Mouse (Mus musculus) heart, embryonic 10.5 days (tissue): ENCODE results near the gene Gm28053. TPM values are rescaled to one million over a fixed set of nuclear protein-coding genes. Genes with fewer than 3 reads are reported as not detected.

Source experiments
- DNase-seq: peaks from one replicate; pipeline ENCODE4 v3.0.0-alpha.2; 2017; ENCODE audit warnings: low spot score
- H3K27ac ChIP-seq: fragments of 300-500 bp; sonication (generic); 2 replicates; pipeline ENCODE4 v1.5.1; 2016; ENCODE audit warnings: mild to moderate bottlenecking
- H3K27me3 ChIP-seq: fragments of 300-500 bp; sonication (generic); 2 replicates; pipeline ENCODE4 v1.6.1; 2016; ENCODE audit warnings: mild to moderate bottlenecking; ENCODE audit not compliant: poor library complexity, insufficient read depth, severe bottlenecking
- H3K36me3 ChIP-seq: fragments of 300-500 bp; sonication (generic); 2 replicates; pipeline ENCODE4 v1.6.1; 2016; ENCODE audit warnings: mild to moderate bottlenecking, moderate library complexity
- H3K4me1 ChIP-seq: fragments of 300-500 bp; sonication (generic); 2 replicates; pipeline ENCODE4 v1.6.1; 2016; ENCODE audit warnings: mild to moderate bottlenecking
- H3K4me3 ChIP-seq: fragments of 300-500 bp; sonication (generic); 2 replicates; pipeline ENCODE4 v1.5.1; 2016; ENCODE audit warnings: mild to moderate bottlenecking, moderate library complexity
- H3K9me3 ChIP-seq: fragments of 300-500 bp; sonication (generic); 2 replicates; pipeline ENCODE4 v1.6.1; 2016; ENCODE audit warnings: mild to moderate bottlenecking, moderate library complexity
- WGBS: fragments of 180-500 bp; shearing (Covaris S2); methylation state at CpG from one replicate; pipeline ENCODE4 v1.1.7; 2016; 5-methylcytosine and 5-hydroxymethylcytosine counted together
- polyA plus RNA-seq: library from polyadenylated mRNA; unstranded; fragments of >200 nt; fragmentation: Nextera tagmentation; extraction: Ambion mirVana; gene quantifications from 2 replicates; pipeline ENCODE4 v1.2.1, GENCODE M21; 2016

Gene Gm28053
- polyA plus RNA-seq, 1 experiment from 2014 or later: 1.9 TPM

- 91% methylated on average over 7 of the region's 7 CpGs for WGBS
Measured at GRCm38 (mm10) chr6:48763567-48764270, 45.3 kb downstream of the Gm28053 start.

GRCm38 (mm10) chr6:48764496-48764895, 46.1 kb downstream of the Gm28053 start:
- Histone ChIP-seq H3K27ac (no peak overlapping the region), H3K27me3 (no peaks in the 10 kb centered on the region), H3K36me3 (no peaks in the 10 kb centered on the region), H3K4me3 (no peak overlapping the region), H3K9me3 (no peaks in the 10 kb centered on the region), H3K4me1 (no peaks in the 10 kb centered on the region)
- DNase-seq: peak; percentile 39
- WGBS: 90% methylated on average over 10 of the region's 10 CpGs

More at GRCm38 (mm10) chr6:48763567-48764270, 45.3 kb downstream of the Gm28053 start:
- peak; percentile 47 for DNase-seq
- no peaks in the 10 kb centered on the region for H3K36me3 ChIP-seq
- no peaks in the 10 kb centered on the region for H3K9me3 ChIP-seq
- H3K4me1 ChIP-seq: no peaks in the 10 kb centered on the region
- no peak overlapping the region for H3K4me3 ChIP-seq
- H3K27me3 ChIP-seq: no peaks in the 10 kb centered on the region
- H3K27ac ChIP-seq: no peak overlapping the region

DNA sequence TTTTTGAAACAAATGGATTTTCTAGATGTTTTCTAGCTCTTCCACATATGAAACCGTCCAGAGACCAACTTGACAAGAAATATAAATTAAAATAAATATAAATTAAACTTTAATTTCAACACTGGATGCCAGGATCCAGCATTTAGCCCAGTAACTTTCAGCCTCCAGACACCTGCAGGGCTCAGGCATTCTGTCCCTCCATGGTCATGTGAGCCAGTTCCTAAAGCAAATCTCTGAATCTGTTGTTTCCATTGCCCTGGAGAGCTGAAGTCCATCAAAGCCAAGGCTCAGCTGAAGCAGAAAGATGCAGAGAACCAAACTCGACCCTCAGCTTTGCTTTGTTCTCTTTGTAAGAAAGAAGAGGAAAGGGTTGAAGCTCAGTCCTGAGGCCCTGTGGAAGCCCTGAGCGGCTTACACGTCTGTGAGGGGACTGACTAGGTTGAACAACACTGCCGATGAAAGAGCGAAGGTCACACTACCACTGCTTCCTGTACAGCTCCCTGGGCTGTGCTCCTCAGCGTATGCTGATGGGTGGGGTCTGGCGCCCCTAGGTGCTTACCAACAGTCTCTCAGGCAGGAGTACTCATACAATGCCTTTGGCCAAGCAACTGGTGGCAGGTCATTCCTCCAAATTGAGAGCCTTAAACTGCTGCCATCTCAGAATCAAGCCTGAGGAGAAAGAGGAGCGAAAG, 49.9 kb downstream of the Gm28053 start:
- no peak overlapping the region for H3K27ac ChIP-seq
- H3K4me3 ChIP-seq: no peak overlapping the region
- WGBS: 61% methylated on average over 9 of the region's 9 CpGs
- H3K4me1 ChIP-seq: no peaks in the 10 kb centered on the region
- no peak for DNase-seq
- H3K36me3 ChIP-seq: no peaks in the 10 kb centered on the region
- no peaks in the 10 kb centered on the region for H3K27me3 ChIP-seq
- no peaks in the 10 kb centered on the region for H3K9me3 ChIP-seq

DNA sequence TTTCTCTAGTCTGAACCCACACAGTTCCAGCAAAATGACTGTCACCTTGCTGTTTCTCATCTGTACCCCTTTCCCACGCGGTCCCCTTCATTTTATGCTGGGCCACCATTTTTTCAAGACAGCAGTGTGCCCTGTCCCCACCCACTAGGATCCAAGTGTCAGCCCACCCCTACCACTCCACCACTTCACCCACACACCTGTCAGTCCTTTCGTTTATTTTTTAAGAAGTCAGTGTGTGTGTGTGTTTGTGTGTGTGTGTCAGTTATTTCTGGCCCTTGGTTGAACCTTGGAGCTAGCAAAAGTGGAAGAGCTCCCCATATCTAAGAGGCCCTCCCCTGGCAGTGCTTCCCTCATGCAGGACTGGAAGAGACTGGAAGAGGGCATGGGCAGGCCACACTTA, 50.5 kb downstream of the Gm28053 start:
- H3K36me3 ChIP-seq: no peaks in the 10 kb centered on the region
- no peaks in the 10 kb centered on the region for H3K9me3 ChIP-seq
- H3K27me3 ChIP-seq: no peaks in the 10 kb centered on the region
- no peaks in the 10 kb centered on the region for H3K4me1 ChIP-seq
- H3K27ac ChIP-seq: no peak overlapping the region
- H3K4me3 ChIP-seq: no peak overlapping the region
- no peak for DNase-seq
- WGBS: 88% methylated on average over 3 of the region's 3 CpGs

GRCm38 (mm10) chr6:48770696-48771095, 52.3 kb downstream of the Gm28053 start, which contains the start of gene Gimap3:
Gimap3 (minus strand) TSS chr6:48770851.
- H3K27ac ChIP-seq: no peak within 1 kb of the TSS
- H3K4me1 ChIP-seq: no peaks in the 10 kb centered on the region
- no peak within 1 kb of the TSS for H3K4me3 ChIP-seq
- H3K36me3 ChIP-seq: no peaks in the 10 kb centered on the region
- H3K9me3 ChIP-seq: no peaks in the 10 kb centered on the region
- 88% methylated on average over 3 of the region's 3 CpGs for WGBS
- DNase-seq: no peak
- H3K27me3 ChIP-seq: no peaks in the 10 kb centered on the region

GRCm38 (mm10) chr6:48772030-48772429, 53.6 kb downstream of the Gm28053 start:
- peak; percentile 80 for DNase-seq
- Histone ChIP-seq H3K9me3 (no peaks in the 10 kb centered on the region), H3K4me3 (no peak overlapping the region), H3K27ac (no peak overlapping the region), H3K36me3 (no peaks in the 10 kb centered on the region), H3K4me1 (no peaks in the 10 kb centered on the region), H3K27me3 (no peaks in the 10 kb centered on the region)
- WGBS: 11% methylated on average over 8 of the region's 8 CpGs

GRCm38 (mm10) chr6:48784406-48784805, 66.0 kb downstream of the Gm28053 start:
- Histone ChIP-seq H3K9me3 (no peaks in the 10 kb centered on the region), H3K4me1 (no peaks in the 10 kb centered on the region), H3K27ac (no peak overlapping the region), H3K36me3 (no peaks in the 10 kb centered on the region), H3K27me3 (no peaks in the 10 kb centered on the region), H3K4me3 (no peak overlapping the region)
- no peak for DNase-seq
- WGBS: 77% methylated on average over 1 of the region's 1 CpGs

DNA sequence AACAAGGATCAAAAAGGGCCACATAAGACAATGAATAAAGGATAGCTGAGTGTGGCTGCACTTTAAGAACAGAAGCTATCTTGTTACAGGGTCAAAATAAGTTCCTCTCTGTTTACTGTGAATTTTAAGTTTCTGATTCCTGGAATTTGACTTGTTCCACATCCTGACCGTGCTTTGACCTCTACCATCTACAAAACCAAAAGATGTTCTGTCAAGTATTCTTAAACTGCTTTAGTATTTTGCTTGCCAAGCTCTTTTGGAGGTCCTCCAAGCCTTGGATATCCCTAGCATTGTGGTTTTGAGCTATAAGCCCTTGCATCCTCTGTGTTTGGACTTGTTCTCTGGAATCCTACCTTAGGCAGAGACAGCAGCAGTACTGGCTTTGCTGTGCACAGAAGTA, 66.8 kb downstream of the Gm28053 start:
- no peak for DNase-seq

DNA sequence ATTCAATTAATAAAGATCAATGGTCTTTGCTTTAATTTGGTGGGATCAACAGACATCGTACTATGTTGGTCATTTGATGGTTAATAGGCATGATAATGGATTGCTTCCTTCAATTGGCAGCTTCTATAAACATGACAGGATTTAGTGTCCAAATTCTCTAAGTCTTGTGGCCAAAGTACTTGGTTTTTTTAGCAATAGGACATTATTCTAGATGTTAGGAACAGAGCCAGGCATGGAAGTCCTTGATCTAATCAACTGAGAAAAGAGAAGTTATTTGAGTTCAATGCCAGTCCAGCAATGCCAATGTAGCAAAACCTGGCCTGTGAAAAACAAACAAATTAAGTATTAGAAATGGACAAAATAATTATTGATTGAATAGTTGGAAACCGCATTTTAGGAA, 67.2 kb downstream of the Gm28053 start:
- WGBS: 78% methylated on average over 2 of the region's 2 CpGs
- Histone ChIP-seq H3K27me3 (no peaks in the 10 kb centered on the region), H3K4me3 (no peak overlapping the region), H3K9me3 (no peaks in the 10 kb centered on the region), H3K36me3 (no peaks in the 10 kb centered on the region), H3K27ac (no peak overlapping the region), H3K4me1 (no peaks in the 10 kb centered on the region)
- DNase-seq: no peak

More for the DNA sequence above, 66.8 kb downstream of the Gm28053 start:
- no peak overlapping the region for H3K27ac ChIP-seq
- no peak overlapping the region for H3K4me3 ChIP-seq
- no peaks in the 10 kb centered on the region for H3K36me3 ChIP-seq
- H3K9me3 ChIP-seq: no peaks in the 10 kb centered on the region
- H3K4me1 ChIP-seq: no peaks in the 10 kb centered on the region
- H3K27me3 ChIP-seq: no peaks in the 10 kb centered on the region
- WGBS: 70% methylated on average over 1 of the region's 1 CpGs

GRCm38 (mm10) chr6:48787867-48788266, 69.5 kb downstream of the Gm28053 start:
- Histone ChIP-seq H3K4me1 (no peaks in the 10 kb centered on the region), H3K4me3 (no peak overlapping the region), H3K9me3 (no peaks in the 10 kb centered on the region), H3K27ac (no peak overlapping the region), H3K36me3 (no peaks in the 10 kb centered on the region), H3K27me3 (no peaks in the 10 kb centered on the region)
- DNase-seq: no peak
- WGBS: 68% methylated on average over 2 of the region's 2 CpGs

- Histone ChIP-seq H3K4me1 (no peaks in the 10 kb centered on the region), H3K27me3 (no peaks in the 10 kb centered on the region), H3K4me3 (no peak overlapping the region), H3K9me3 (no peaks in the 10 kb centered on the region), H3K27ac (no peak overlapping the region), H3K36me3 (no peaks in the 10 kb centered on the region)
- DNase-seq: no peak
- WGBS: 62% methylated on average over 1 of the region's 1 CpGs
Measured at GRCm38 (mm10) chr6:48801897-48802296, 83.5 kb downstream of the Gm28053 start.
